Mouse (Mus musculus): Measurements from ENCODE around the gene Fubp1.

GRCm38 (mm10) chr3:152250487-152250886 lies 40.3 kb downstream of the Fubp1 start:
- TF ChIP-seq CTCF (IDR thresholded peaks at IDR 0.05; ENCODE audit: borderline replicate concordance, control insufficient read depth, extremely low read depth, insufficient read depth, low read length, poor library complexity) (no peak), POLR2A (IDR thresholded peaks at IDR 0.05; ENCODE audit: control insufficient read depth, extremely low read depth, insufficient read depth, low read length, poor library complexity) (no peak)
